Mouse (Mus musculus) cerebellum, adult 2 months (tissue): ENCODE measurements at regions not wholly inside any gene's neighbourhood (a gene's known extent, or its start where the extent isn't known, plus 50 kb on each side); places are given as distances from the start of the nearest gene placed in this dataset.

Source experiments
- DNase-seq, 2 experiments: peaks; one replicate each; pipeline ENCODE4 v3.0.0; 2021
- H3K27ac ChIP-seq: fragments of 200-500 bp; 2 replicates; pipeline ENCODE4 v1.5.1; 2012; ENCODE audit warnings: low read length, control low read depth, inconsistent platforms; ENCODE audit not compliant: insufficient read depth
- H3K27me3 ChIP-seq: fragments of 200-500 bp; 2 replicates; pipeline ENCODE4 v1.6.1; 2012; ENCODE audit warnings: inconsistent platforms, mild to moderate bottlenecking, low read length, moderate library complexity; ENCODE audit not compliant: control insufficient read depth, insufficient read depth
- H3K4me1 ChIP-seq: fragments of 200-500 bp; 2 replicates; pipeline ENCODE4 v1.6.1; 2011; ENCODE audit warnings: low read length; ENCODE audit not compliant: control insufficient read depth, insufficient read depth
- H3K4me3 ChIP-seq: fragments of 200-500 bp; replicated peaks from 2 replicates; pipeline ENCODE3; 2011; ENCODE audit warnings: mild to moderate bottlenecking, low read depth, low read length, control low read depth; ENCODE audit not compliant: insufficient read depth
- CTCF ChIP-seq: fragments of 200-500 bp; IDR thresholded peaks from 2 replicates; pipeline ENCODE4 v1.5.1; 2011; ENCODE audit warnings: low read depth, mild to moderate bottlenecking, control low read depth, low read length, moderate library complexity, borderline replicate concordance; ENCODE audit not compliant: insufficient read depth
- POLR2A ChIP-seq: fragments of 200-500 bp; IDR thresholded peaks from 2 replicates; pipeline ENCODE4 v1.6.1; 2011; ENCODE audit warnings: low read length, control low read depth, borderline replicate concordance; ENCODE audit not compliant: insufficient read depth
- WGBS: fragments of 180-500 bp; shearing (Covaris S2); methylation state at CpG from one replicate; pipeline ENCODE4 v1.1.7; 2018; 5-methylcytosine and 5-hydroxymethylcytosine counted together

DNA sequence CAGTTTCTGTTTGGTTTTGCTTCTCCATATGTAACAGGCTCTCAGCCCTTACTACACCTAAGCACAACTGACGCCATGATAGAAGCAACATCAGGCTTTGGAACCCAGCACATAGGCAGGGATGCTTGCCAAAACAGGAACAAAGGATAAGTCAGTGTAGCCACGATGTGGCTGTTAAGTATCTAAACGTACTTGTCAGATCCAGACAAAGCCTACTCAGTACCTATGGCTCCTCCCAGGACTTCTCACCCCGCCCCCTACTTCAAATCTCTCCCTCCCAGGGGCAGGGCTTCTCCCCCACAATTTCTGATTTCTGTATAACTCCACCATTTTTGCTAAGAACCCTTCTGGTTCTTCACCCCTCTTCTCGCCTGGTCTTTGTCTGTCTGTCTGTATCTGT is 93.4 kb upstream of the Fam174b start:
- Histone ChIP-seq H3K27ac (peak overlapping the region; percentile 13; the same call in 1 of the 2 replicates), H3K4me3 (no peak overlapping the region), H3K4me1 (no peaks in the 10 kb centered on the region), H3K27me3 (no peaks in the 10 kb centered on the region)
- WGBS, result 53% methylated on average over 5 of the region's 5 CpGs
- DNase-seq, result no peak
- TF ChIP-seq CTCF (no peak), POLR2A (no peak)

GRCm38 (mm10) chr7:73644362-73644904 is 95.7 kb upstream of the Fam174b start:
- Histone ChIP-seq H3K27me3 (no peaks in the 10 kb centered on the region), H3K4me3 (no peak overlapping the region), H3K4me1 (no peaks in the 10 kb centered on the region), H3K27ac (no peak overlapping the region)
- 54% methylated on average over 4 of the region's 4 CpGs for WGBS
- no peak for DNase-seq
- TF ChIP-seq POLR2A, result no peak
- TF ChIP-seq CTCF, result no peak

GRCm38 (mm10) chr7:73643993-73644335 is 96.1 kb upstream of the Fam174b start:
- 62% methylated on average over 10 of the region's 10 CpGs for WGBS
- H3K4me1 ChIP-seq, result no peaks in the 10 kb centered on the region
- no peak overlapping the region for H3K27ac ChIP-seq
- no peak for TF ChIP-seq POLR2A
- TF ChIP-seq CTCF, result no peak
- DNase-seq, result no peak
- no peak overlapping the region for H3K4me3 ChIP-seq
- no peaks in the 10 kb centered on the region for H3K27me3 ChIP-seq

GRCm38 (mm10) chr7:73643306-73643992 is 96.7 kb upstream of the Fam174b start:
- TF ChIP-seq CTCF (no peak), POLR2A (no peak)

DNA sequence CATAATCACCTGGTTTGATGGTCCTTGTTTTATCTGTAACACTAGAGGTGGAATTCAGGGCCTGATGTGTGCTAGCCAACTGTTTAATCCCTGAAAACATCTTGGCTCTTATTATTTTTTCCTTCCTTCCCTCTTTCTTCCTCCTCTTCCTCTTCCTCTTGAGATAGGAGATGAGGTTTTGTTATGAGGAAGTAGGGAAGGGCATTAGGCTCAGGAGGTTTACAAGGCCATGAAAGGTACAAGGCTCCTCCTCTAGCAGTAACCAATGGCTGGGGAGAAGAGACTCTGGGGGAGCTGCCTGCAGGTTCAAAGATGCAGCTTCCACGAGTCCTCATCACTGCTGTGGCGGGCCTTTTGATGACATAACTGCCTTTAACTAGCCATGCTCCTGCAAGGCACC is 98.6 kb upstream of the Chd2 start:
- TF ChIP-seq POLR2A (no peak), CTCF (no peak)

More at GRCm38 (mm10) chr7:73643306-73643992, 96.7 kb upstream of the Fam174b start:
- H3K27ac ChIP-seq, result no peak overlapping the region
- no peak overlapping the region for H3K4me3 ChIP-seq
- H3K4me1 ChIP-seq, result no peaks in the 10 kb centered on the region
- DNase-seq, result no peak
- WGBS, result 88% methylated on average over 19 of the region's 19 CpGs
- no peaks in the 10 kb centered on the region for H3K27me3 ChIP-seq

DNA sequence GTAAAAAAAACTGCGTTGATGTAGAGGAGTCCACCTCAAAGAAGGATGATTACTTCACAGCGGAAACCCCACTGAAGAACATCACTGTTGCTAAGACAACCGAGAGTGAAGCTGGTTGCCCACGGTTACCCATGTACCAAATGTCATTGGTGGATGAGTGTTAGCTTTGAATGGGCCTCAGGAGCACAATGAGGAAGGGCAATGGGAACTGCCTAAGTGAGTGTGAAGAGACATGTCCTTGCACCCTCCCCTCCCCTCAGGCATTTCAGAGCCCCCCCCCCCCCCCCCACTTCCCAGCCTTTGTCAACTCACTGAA is 96.1 kb upstream of the Chd2 start:
- Histone ChIP-seq H3K27me3 (no peaks in the 10 kb centered on the region), H3K27ac (no peak overlapping the region), H3K4me1 (no peaks in the 10 kb centered on the region), H3K4me3 (no peak overlapping the region)
- WGBS, result 46% methylated on average over 4 of the region's 4 CpGs
- TF ChIP-seq POLR2A, result no peak
- no peak for TF ChIP-seq CTCF
- no peak for DNase-seq

More for the DNA sequence above, 98.6 kb upstream of the Chd2 start:
- Histone ChIP-seq H3K4me3 (no peak overlapping the region), H3K4me1 (no peaks in the 10 kb centered on the region), H3K27ac (no peak overlapping the region), H3K27me3 (no peaks in the 10 kb centered on the region)
- WGBS, result 94% methylated on average over 2 of the region's 2 CpGs
- no peak for DNase-seq

GRCm38 (mm10) chr7:73637101-73637809 is 95.6 kb upstream of the Chd2 start:
- WGBS, result 71% methylated on average over 5 of the region's 5 CpGs
- TF ChIP-seq POLR2A (no peak), CTCF (no peak)
- Histone ChIP-seq H3K27me3 (no peaks in the 10 kb centered on the region), H3K27ac (no peak overlapping the region), H3K4me1 (no peaks in the 10 kb centered on the region), H3K4me3 (no peak overlapping the region)
- DNase-seq, result no peak

- no peak for DNase-seq
- H3K4me1 ChIP-seq, result no peaks in the 10 kb centered on the region
- 96% methylated on average over 9 of the region's 9 CpGs for WGBS
- TF ChIP-seq CTCF (no peak), POLR2A (no peak)
- H3K4me3 ChIP-seq, result no peak overlapping the region
- H3K27ac ChIP-seq, result no peak overlapping the region
- no peaks in the 10 kb centered on the region for H3K27me3 ChIP-seq
Measured at GRCm38 (mm10) chr7:73635422-73635821, 93.8 kb upstream of the Chd2 start.
